In the genomic region with DNA sequence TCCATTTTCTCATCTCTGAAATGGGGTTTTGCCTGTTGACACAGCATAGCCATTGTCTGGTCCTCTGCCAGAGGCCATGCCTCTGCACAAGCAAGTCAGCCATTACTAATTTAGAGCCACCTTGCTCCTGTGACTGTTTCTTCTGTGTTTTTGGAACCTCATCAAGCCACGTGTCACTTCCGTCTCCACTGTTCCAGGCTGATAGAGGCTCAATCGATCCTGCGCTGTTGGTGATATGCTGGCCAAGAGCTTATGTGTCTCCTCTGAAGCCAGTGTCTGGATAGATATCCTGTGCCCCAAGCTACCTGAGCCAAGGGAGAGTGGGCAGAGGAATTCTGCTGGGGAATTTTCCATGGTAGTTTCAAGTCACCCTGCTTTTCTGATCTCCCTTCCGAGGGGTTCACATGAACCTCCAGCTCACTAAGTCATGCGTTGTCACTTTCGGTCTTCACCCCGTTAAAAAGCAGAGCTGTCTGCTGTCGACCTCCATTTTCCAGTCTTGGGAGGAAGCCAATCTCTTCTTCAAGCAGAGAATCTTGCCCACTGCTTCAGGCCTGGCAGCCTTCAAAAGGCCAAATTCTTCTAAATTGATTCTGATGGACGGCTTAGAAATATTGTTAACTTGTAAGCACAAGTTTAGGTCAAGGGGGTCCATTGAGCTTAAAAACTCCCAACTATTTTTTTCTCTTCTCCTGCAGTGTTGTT, we compare ENCODE assay signal across 10 mouse cellular contexts.
DNase-seq lines count a peak whose midpoint lies in the region; ATAC-seq and TF ChIP-seq lines count a peak whose summit lies in the region.
"Had no signal": no experiment of that assay in that cellular context is flagged by ENCODE, and none has a peak within 500 bp of the region (broad histone marks: within the 10 kb centered on the region; RNA-seq: fewer than 3 reads in every experiment).

No protein-coding gene starts in this region.

- peak overlapping the region; percentile 47; the same call in 1 of the 2 replicates for H3K27ac ChIP-seq in heart, embryonic 16.5 days (ENCODE audit: low read length)
- H3K27ac ChIP-seq in hindbrain, postnatal 0 days = peak overlapping the region; percentile 67

- peak overlapping the region; percentile 24; the same call in 1 of the 2 replicates for H3K4me2 ChIP-seq in heart, embryonic 16.5 days (ENCODE audit: low read depth, low read length)
- peak overlapping the region; percentile 71 for H3K4me2 ChIP-seq in hindbrain, postnatal 0 days (ENCODE audit: low read depth, low read length)

- no peak for TF ChIP-seq CTCF in hindbrain, postnatal 0 days (IDR thresholded peaks at IDR 0.05; ENCODE audit: low read depth)

- DNase-seq in heart, adult 18-20 months = no peak
- peak; percentile 50 for DNase-seq in Muller cell, postnatal 12 days (ENCODE audit: inconsistent ontology term)
- DNase-seq in cerebellum, postnatal 14 days = peak; percentile 72 to 86
- DNase-seq in hindbrain, postnatal 0 days (ENCODE audit: low spot score) = peak; percentile 48
- DNase-seq in thymus, postnatal 36 days = no peak
- DNase-seq: kidney, adult 11 months had no signal

- peak overlapping the region; percentile 45 for H3K9ac ChIP-seq in heart, embryonic 16.5 days (ENCODE audit: low read length)
- no peak overlapping the region; the same call in 1 of the 2 replicates for H3K9ac ChIP-seq in hindbrain, postnatal 0 days (replicated peaks; ENCODE audit: low read length)

- no peak overlapping the region for H3K4me3 ChIP-seq in heart, embryonic 16.5 days (ENCODE audit: low read length)
- H3K4me3 ChIP-seq in hindbrain, postnatal 0 days (ENCODE audit: low read length) = no peak overlapping the region

- H3K27me3 ChIP-seq in heart, embryonic 16.5 days (ENCODE audit: control insufficient read depth, insufficient read depth, low read length) = no peaks in the 10 kb centered on the region
- no peaks in the 10 kb centered on the region for H3K27me3 ChIP-seq in hindbrain, postnatal 0 days (ENCODE audit: insufficient read depth, low read length)
- H3K27me3 ChIP-seq: CH12.LX had no signal

- WGBS in heart, embryonic 16.5 days = 36% methylated on average over 10 of the region's 10 CpGs
- WGBS in hindbrain, postnatal 0 days = 34% methylated on average over 10 of the region's 10 CpGs

- no peaks in the 10 kb centered on the region for H3K9me3 ChIP-seq in heart, embryonic 16.5 days (replicated peaks; ENCODE audit: control insufficient read depth, low read length)
- no peaks in the 10 kb centered on the region for H3K9me3 ChIP-seq in hindbrain, postnatal 0 days (ENCODE audit: low read length)

- ATAC-seq in heart, embryonic 16.5 days (replicated peaks; ENCODE audit: extremely low read depth, insufficient read depth, low FRiP score) = no peak
- no peak for ATAC-seq in hindbrain, postnatal 0 days
- no peak for ATAC-seq in monocyte, adult 5-6 weeks (replicated peaks; ENCODE audit: insufficient number of reproducible peaks, low FRiP score, low TSS enrichment, poor library complexity, severe bottlenecking)
- ATAC-seq in granulocyte monocyte progenitor cell, adult 5-6 weeks (replicated peaks; ENCODE audit: poor library complexity, severe bottlenecking) = no peak

- no peaks in the 10 kb centered on the region for H3K36me3 ChIP-seq in heart, embryonic 16.5 days (ENCODE audit: control insufficient read depth, insufficient read depth)
- H3K36me3 ChIP-seq in hindbrain, postnatal 0 days (ENCODE audit: insufficient read depth, low read length) = no peaks in the 10 kb centered on the region

- H3K4me1 ChIP-seq in heart, embryonic 16.5 days (ENCODE audit: control insufficient read depth, insufficient read depth, low read length) = peaks cover 27% of the 10 kb centered on the region
- H3K4me1 ChIP-seq in hindbrain, postnatal 0 days (ENCODE audit: insufficient read depth, low read length) = peaks cover 21% of the 10 kb centered on the region

Comparison
In these comparisons a context has a peak if more than half of its experiments do, and no peak if none do; other contexts are left out.
1. DNase-seq: peak in Muller cell, postnatal 12 days (single experiment), cerebellum, postnatal 14 days (2 of 2) and hindbrain, postnatal 0 days (single experiment); none in heart, adult 18-20 months (0 of 2) and thymus, postnatal 36 days (0 of 2).